Comparison of ENCODE assay signal across 10 mouse cellular contexts in the genomic region with DNA sequence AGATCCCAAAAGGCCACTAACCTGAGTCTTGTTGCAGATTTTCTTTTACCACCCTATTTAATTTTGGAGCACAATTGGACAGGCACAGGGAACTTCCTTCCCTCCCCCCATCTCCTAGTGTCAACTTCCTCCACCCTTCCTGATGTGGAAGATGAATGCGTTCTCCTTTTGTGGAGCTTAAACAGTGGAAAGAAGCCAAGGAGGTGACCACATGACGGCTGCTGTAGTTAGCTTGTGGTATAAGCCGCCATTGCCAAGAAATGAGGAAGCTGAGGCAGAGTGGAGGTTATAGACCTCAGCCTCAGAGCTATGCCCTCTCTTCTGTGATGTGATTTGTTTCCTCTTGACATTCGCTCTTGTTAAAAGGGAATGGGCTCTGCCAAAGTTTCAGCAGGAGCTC. TPM values are rescaled to one million over a fixed set of nuclear protein-coding genes. Genes with fewer than 3 reads are reported as not detected.
DNase-seq lines count a peak whose midpoint lies in the region; ATAC-seq and TF ChIP-seq lines count a peak whose summit lies in the region.
"Had no signal": no experiment of that assay in that cellular context is flagged by ENCODE, and none has a peak within 500 bp of the region (broad histone marks: within the 10 kb centered on the region; RNA-seq: fewer than 3 reads in every experiment).

No protein-coding gene starts in this region.

- no peak overlapping the region for H3K9ac ChIP-seq in lung, postnatal 0 days (replicated peaks; ENCODE audit: low read depth)
- no peak overlapping the region for H3K9ac ChIP-seq in forebrain, postnatal 0 days
- H3K9ac ChIP-seq: neural tube, embryonic 12.5 days; stomach, embryonic 15.5 days had no signal

- peak overlapping the region; percentile 30; the same call in 1 of the 2 replicates for H3K4me3 ChIP-seq in gastrocnemius, adult 2 months
- no peak overlapping the region for H3K4me3 ChIP-seq in lung, postnatal 0 days (ENCODE audit: low read depth, low read length)
- no peak overlapping the region for H3K4me3 ChIP-seq in forebrain, postnatal 0 days (ENCODE audit: low read depth, low read length)
- H3K4me3 ChIP-seq: neural tube, embryonic 12.5 days; stomach, embryonic 15.5 days had no signal

- peak; percentile 57; the same call in 1 of the 2 replicates for TF ChIP-seq EP300 in lung, postnatal 0 days (IDR thresholded peaks at IDR 0.05)

- intact Hi-C loops in gastrocnemius, adult 2 months (cut with DNase I) = loop anchor here (5.0 kb wide), 1 partner anchor 40 kb away; no protein-coding TSS in a partner anchor
- intact Hi-C loops in heart, postnatal 14 days (cut with DNase I) = loop anchor here (5.0 kb wide), 1 partner anchor 35 kb away; no protein-coding TSS in a partner anchor

- peak overlapping the region; percentile 85 for H3K27ac ChIP-seq in gastrocnemius, adult 2 months
- H3K27ac ChIP-seq in lung, postnatal 0 days (ENCODE audit: low read length) = peak overlapping the region; percentile 59
- no peak overlapping the region for H3K27ac ChIP-seq in forebrain, postnatal 0 days (ENCODE audit: low read depth, low read length)
- H3K27ac ChIP-seq: neural tube, embryonic 12.5 days; stomach, embryonic 15.5 days had no signal

- peak; percentile 7; the same call in 1 of the 2 replicates for ATAC-seq in lung, postnatal 0 days
- no peak for ATAC-seq in forebrain, postnatal 0 days

- no peak for DNase-seq in gastrocnemius, adult 2 months
- DNase-seq in gastrocnemius, postnatal 10 days = no peak
- DNase-seq in B cell, adult 2 months = peak; percentile 23 to 32
- DNase-seq in heart, postnatal 14 days = peak; percentile 29 to 31
- DNase-seq in lung, postnatal 0 days (ENCODE audit: low spot score) = peak; percentile 82
- DNase-seq in forebrain, postnatal 0 days = no peak
- no peak for DNase-seq in embryo, embryonic 11 days
- DNase-seq in layer of hippocampus, postnatal 14 days (ENCODE audit: low spot score in 2 of 2) = no peak

- no peak for TF ChIP-seq CTCF in gastrocnemius, adult 2 months (IDR thresholded peaks at IDR 0.05)
- no peak for TF ChIP-seq CTCF in lung, postnatal 0 days (IDR thresholded peaks at IDR 0.05)
- no peak for TF ChIP-seq CTCF in forebrain, postnatal 0 days (IDR thresholded peaks at IDR 0.05; ENCODE audit: low read depth)

- 39% methylated on average over 4 of the region's 4 CpGs for WGBS in lung, postnatal 0 days
- WGBS in forebrain, postnatal 0 days = 72% methylated on average over 4 of the region's 4 CpGs

- H3K9me3 ChIP-seq in lung, postnatal 0 days (ENCODE audit: low read length) = no peaks in the 10 kb centered on the region
- H3K9me3 ChIP-seq in forebrain, postnatal 0 days (ENCODE audit: low read length) = no peaks in the 10 kb centered on the region
- H3K9me3 ChIP-seq: neural tube, embryonic 12.5 days; stomach, embryonic 15.5 days had no signal

- no peak overlapping the region for H3K4me2 ChIP-seq in lung, postnatal 0 days (replicated peaks; ENCODE audit: low read depth, low read length)
- H3K4me2 ChIP-seq in forebrain, postnatal 0 days (ENCODE audit: low read depth) = no peak overlapping the region
- H3K4me2 ChIP-seq: neural tube, embryonic 12.5 days; stomach, embryonic 15.5 days had no signal

- H3K27me3 ChIP-seq in lung, postnatal 0 days (replicated peaks; ENCODE audit: insufficient read depth, low read length) = no peaks in the 10 kb centered on the region
- H3K27me3 ChIP-seq in forebrain, postnatal 0 days (ENCODE audit: insufficient read depth, low read length) = no peaks in the 10 kb centered on the region
- H3K27me3 ChIP-seq: neural tube, embryonic 12.5 days; stomach, embryonic 15.5 days had no signal

- H3K36me3 ChIP-seq in lung, postnatal 0 days (ENCODE audit: insufficient read depth, low read length) = peaks cover 7% of the 10 kb centered on the region; the same call in 1 of the 2 replicates
- no peaks in the 10 kb centered on the region for H3K36me3 ChIP-seq in forebrain, postnatal 0 days (ENCODE audit: insufficient read depth)

- peaks cover 5% of the 10 kb centered on the region; the same call in 1 of the 2 replicates for H3K4me1 ChIP-seq in lung, postnatal 0 days (ENCODE audit: insufficient read depth, low read depth, low read length)
- peaks cover 6% of the 10 kb centered on the region; the same call in 1 of the 2 replicates for H3K4me1 ChIP-seq in forebrain, postnatal 0 days (ENCODE audit: insufficient read depth)

RNA-seq across cellular contexts. Expression of a gene that starts 3.0 kb away (rescaled TPM):
- total RNA-seq in gastrocnemius, adult 2 months (2021) = 1 to 10 TPM; 3.0 TPM
- 10 to 100 TPM; 12.5 to 21.5 TPM for total RNA-seq in gastrocnemius, postnatal 10 days (2021)
- total RNA-seq in heart, postnatal 14 days (2021) = 10 to 100 TPM; 16.1 to 17.9 TPM
- 15.4 and 17.8 TPM in 2 replicates for polyA plus RNA-seq in lung, postnatal 0 days (2015; fragmentation: Nextera tagmentation; extraction: Ambion mirVana)
- 8.5 and 11.8 TPM in 2 replicates for total RNA-seq in forebrain, postnatal 0 days (2014; rRNA removed)
- 0.92 and 1.8 TPM in 2 replicates for polyA plus RNA-seq in forebrain, postnatal 0 days (2015; fragmentation: Nextera tagmentation; extraction: Ambion mirVana)
- 10 to 100 TPM; 10.4 to 11.0 TPM for total RNA-seq in layer of hippocampus, postnatal 14 days (2021)

RNA-seq across cellular contexts. Expression of a gene that starts 22.6 kb away (rescaled TPM):
- 10 to 100 TPM in 1 of 2 experiments, 1 to 10 TPM in 1; 9.9 to 13.9 TPM for total RNA-seq in gastrocnemius, adult 2 months (2021)
- 10 to 100 TPM; 11.5 to 12.0 TPM for total RNA-seq in gastrocnemius, postnatal 10 days (2021)
- 10 to 100 TPM; 13.3 to 13.6 TPM for total RNA-seq in heart, postnatal 14 days (2021)
- 24.7 and 28.2 TPM in 2 replicates for polyA plus RNA-seq in lung, postnatal 0 days (2015; fragmentation: Nextera tagmentation; extraction: Ambion mirVana)
- 38.2 and 38.5 TPM in 2 replicates for total RNA-seq in forebrain, postnatal 0 days (2014; rRNA removed)
- 23.2 and 26.1 TPM in 2 replicates for polyA plus RNA-seq in forebrain, postnatal 0 days (2015; fragmentation: Nextera tagmentation; extraction: Ambion mirVana)
- total RNA-seq in layer of hippocampus, postnatal 14 days (2021) = 10 to 100 TPM; 26.0 to 31.6 TPM

RNA-seq across cellular contexts. Expression of a gene that starts 22.8 kb away (rescaled TPM):
- 1 to 10 TPM; 5.7 to 8.6 TPM for total RNA-seq in gastrocnemius, adult 2 months (2021)
- 1 to 10 TPM; 8.2 TPM for total RNA-seq in gastrocnemius, postnatal 10 days (2021)
- 10 to 100 TPM in 1 of 2 experiments, 1 to 10 TPM in 1; 9.2 to 10.8 TPM for total RNA-seq in heart, postnatal 14 days (2021)
- 13.2 and 14.2 TPM in 2 replicates for polyA plus RNA-seq in lung, postnatal 0 days (2015; fragmentation: Nextera tagmentation; extraction: Ambion mirVana)
- 30.6 and 33.8 TPM in 2 replicates for total RNA-seq in forebrain, postnatal 0 days (2014; rRNA removed)
- 20.5 and 36.8 TPM in 2 replicates for polyA plus RNA-seq in forebrain, postnatal 0 days (2015; fragmentation: Nextera tagmentation; extraction: Ambion mirVana)
- total RNA-seq in layer of hippocampus, postnatal 14 days (2021) = 10 to 100 TPM; 14.1 to 17.1 TPM

Comparison
In these comparisons a context has a peak if more than half of its experiments do, and no peak if none do; other contexts are left out.
1. DNase-seq: peak in B cell, adult 2 months (2 of 2), heart, postnatal 14 days (2 of 2) and lung, postnatal 0 days (single experiment); none in gastrocnemius, adult 2 months (single experiment), gastrocnemius, postnatal 10 days (single experiment), forebrain, postnatal 0 days (single experiment), embryo, embryonic 11 days (single experiment) and layer of hippocampus, postnatal 14 days (0 of 2).